Comparison of ENCODE assay signal across 29 mouse cellular contexts in the genomic region with DNA sequence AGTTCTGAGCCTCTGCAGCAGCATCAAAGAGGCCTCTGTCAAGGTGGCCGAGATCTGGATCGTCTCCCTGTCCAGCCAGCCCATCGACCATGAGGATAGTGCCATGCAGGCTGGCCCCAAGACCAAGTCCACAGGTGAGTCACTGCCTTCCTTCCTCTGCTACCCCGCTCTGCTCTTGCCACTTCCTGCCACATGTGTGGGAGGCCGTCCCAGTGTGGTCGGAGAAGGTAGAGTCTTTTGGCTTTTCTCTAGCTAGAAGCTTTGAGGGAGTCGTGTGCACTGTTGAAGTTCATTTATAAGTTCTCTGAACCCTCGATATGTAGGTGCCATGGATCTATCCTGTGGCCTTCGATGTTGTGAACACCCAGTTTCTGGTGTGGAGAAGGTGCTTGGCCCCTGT. TPM values are rescaled to one million over a fixed set of nuclear protein-coding genes. Genes with fewer than 3 reads are reported as not detected.
DNase-seq lines count a peak whose midpoint lies in the region; ATAC-seq lines count a peak whose summit lies in the region.
"Had no signal": no experiment of that assay in that cellular context is flagged by ENCODE, and none has a peak within 500 bp of the region (broad histone marks: within the 10 kb centered on the region; RNA-seq: fewer than 3 reads in every experiment).

No protein-coding gene starts in this region.

- intact Hi-C loops in heart, postnatal 36 days (cut with DNase I): loop anchor here (1.0 kb wide), 1 partner anchor 20 kb away; no protein-coding TSS in a partner anchor

- 93% methylated on average over 9 of the region's 9 CpGs for WGBS in midbrain, embryonic 10.5 days

- H3K27ac ChIP-seq in midbrain, embryonic 10.5 days (replicated peaks): no peak overlapping the region
- H3K27ac ChIP-seq: embryonic facial prominence, embryonic 13.5 days; forebrain, embryonic 15.5 days; hindbrain, embryonic 13.5 days; intestine, embryonic 15.5 days; left cerebral cortex, adult 2 months; neural tube, embryonic 12.5 days; stomach, postnatal 0 days had no signal

- peak; percentile 75 for DNase-seq in CD4-positive helper T cell, adult 2 months (ENCODE audit: low read depth, low spot score)
- DNase-seq in CD8-positive naive resting alpha-beta T cell, adult 2 months (ENCODE audit: low read depth in 2 of 2, low spot score in 2 of 2): peak; percentile 44 to 63
- DNase-seq in thymus, postnatal 0 days (ENCODE audit: low spot score): peak; percentile 73
- no peak for DNase-seq in heart, postnatal 36 days
- DNase-seq in ovary, adult 18-20 months (ENCODE audit: low spot score): no peak
- no peak for DNase-seq in midbrain, embryonic 10.5 days (ENCODE audit: low spot score)
- no peak for DNase-seq in adipocyte (ENCODE audit: low spot score)
- DNase-seq: adrenal gland, adult 2 months; cerebellum, adult 9-10 months; gastrocnemius, postnatal 36 days; kidney, adult 9 months; kidney, postnatal 4 days; layer of hippocampus, adult 9-11 months; left cerebral cortex, postnatal 4 days; liver; lung, postnatal 10 days had no signal

- ATAC-seq in inflammation-experienced regulatory T-cells, adult 6 months: peak; percentile 79
- ATAC-seq: forebrain, embryonic 15.5 days; intestine, embryonic 15.5 days had no signal

- no peak overlapping the region for H3K4me3 ChIP-seq in midbrain, embryonic 10.5 days
- H3K4me3 ChIP-seq: embryonic facial prominence, embryonic 13.5 days; forebrain, embryonic 15.5 days; hindbrain, embryonic 13.5 days; intestine, embryonic 15.5 days; left cerebral cortex, adult 2 months; neural tube, embryonic 12.5 days had no signal

- no peaks in the 10 kb centered on the region for H3K27me3 ChIP-seq in midbrain, embryonic 10.5 days (ENCODE audit: low read depth, poor library complexity, severe bottlenecking)
- H3K27me3 ChIP-seq: embryonic facial prominence, embryonic 13.5 days; forebrain, embryonic 15.5 days; hindbrain, embryonic 13.5 days; intestine, embryonic 15.5 days; neural tube, embryonic 12.5 days had no signal

- H3K36me3 ChIP-seq in midbrain, embryonic 10.5 days: peaks cover 96% of the 10 kb centered on the region

- peaks cover 6% of the 10 kb centered on the region; the same call in 1 of the 2 replicates for H3K4me1 ChIP-seq in midbrain, embryonic 10.5 days
- H3K4me1 ChIP-seq: hindbrain, embryonic 13.5 days; neural tube, embryonic 12.5 days had no signal

- no peaks in the 10 kb centered on the region for H3K9me3 ChIP-seq in midbrain, embryonic 10.5 days (replicated peaks)
- H3K9me3 ChIP-seq: embryonic facial prominence, embryonic 13.5 days; forebrain, embryonic 15.5 days; hindbrain, embryonic 13.5 days; intestine, embryonic 15.5 days; neural tube, embryonic 12.5 days had no signal

RNA-seq across cellular contexts. Expression of a gene that starts 24.5 kb away (rescaled TPM):
- polyA plus RNA-seq in inflammation-experienced regulatory T-cells, adult 6 months (2017; shearing (Covaris generic)): under 1 TPM in 1 of 3 experiments, not detected in 2; 0.30 TPM
- not detected in 2 replicates for polyA plus RNA-seq in thymus, postnatal 0 days (2015; fragmentation: Nextera tagmentation; extraction: Ambion mirVana)
- not detected for total RNA-seq in heart, postnatal 36 days (2021)
- polyA plus RNA-seq in midbrain, embryonic 10.5 days (2016; fragmentation: Nextera tagmentation; extraction: Ambion mirVana): not detected in 2 replicates
- total RNA-seq: heart, adult 8-10 months; megakaryocyte-erythroid progenitor cell, adult 5-6 weeks had no signal
- polyA plus RNA-seq: embryonic facial prominence, embryonic 13.5 days; heart, embryonic 16.5 days; hindbrain, embryonic 13.5 days; intestine, embryonic 15.5 days; liver, embryonic 16.5 days; midbrain, postnatal 0 days; neural tube, embryonic 12.5 days; stomach, postnatal 0 days had no signal

RNA-seq across cellular contexts. Expression of a gene that starts 35.5 kb away (rescaled TPM):
- 1 to 10 TPM; 5.0 to 8.6 (median 6.8) TPM for polyA plus RNA-seq in inflammation-experienced regulatory T-cells, adult 6 months (2017; shearing (Covaris generic))
- 5.2 and 6.4 TPM in 2 replicates for polyA plus RNA-seq in thymus, postnatal 0 days (2015; fragmentation: Nextera tagmentation; extraction: Ambion mirVana)
- 10 to 100 TPM; 32.5 to 38.9 TPM for total RNA-seq in heart, postnatal 36 days (2021)
- polyA plus RNA-seq in midbrain, embryonic 10.5 days (2016; fragmentation: Nextera tagmentation; extraction: Ambion mirVana): 17.7 and 22.0 TPM in 2 replicates

RNA-seq across cellular contexts. Expression of a gene that starts 48.2 kb away (rescaled TPM):
- 10 to 100 TPM; 12.1 to 15.0 (median 13.8) TPM for polyA plus RNA-seq in inflammation-experienced regulatory T-cells, adult 6 months (2017; shearing (Covaris generic))
- 11.7 and 13.6 TPM in 2 replicates for polyA plus RNA-seq in thymus, postnatal 0 days (2015; fragmentation: Nextera tagmentation; extraction: Ambion mirVana)
- total RNA-seq in heart, postnatal 36 days (2021): 10 to 100 TPM; 48.7 to 56.4 TPM
- 18.3 and 20.5 TPM in 2 replicates for polyA plus RNA-seq in midbrain, embryonic 10.5 days (2016; fragmentation: Nextera tagmentation; extraction: Ambion mirVana)

RNA-seq across cellular contexts. Expression of a gene that starts 49.3 kb away (rescaled TPM):
- polyA plus RNA-seq in inflammation-experienced regulatory T-cells, adult 6 months (2017; shearing (Covaris generic)): 10 to 100 TPM; 20.2 to 32.0 (median 30.5) TPM
- 70.8 and 89.0 TPM in 2 replicates for polyA plus RNA-seq in thymus, postnatal 0 days (2015; fragmentation: Nextera tagmentation; extraction: Ambion mirVana)
- 10 to 100 TPM; 24.5 to 25.3 TPM for total RNA-seq in heart, postnatal 36 days (2021)
- 51.6 and 58.2 TPM in 2 replicates for polyA plus RNA-seq in midbrain, embryonic 10.5 days (2016; fragmentation: Nextera tagmentation; extraction: Ambion mirVana)

Comparison
In these comparisons a context has a peak if more than half of its experiments do, and no peak if none do; other contexts are left out.
1. DNase-seq: peak in CD4-positive helper T cell, adult 2 months (single experiment), CD8-positive naive resting alpha-beta T cell, adult 2 months (2 of 2) and thymus, postnatal 0 days (single experiment); none in heart, postnatal 36 days (0 of 2), ovary, adult 18-20 months (single experiment), midbrain, embryonic 10.5 days (single experiment) and adipocyte (single experiment).